Mouse (Mus musculus): ENCODE measurements around the gene Fntb.

Gene Fntb

GRCm38 (mm10) chr12:76765354-76765851 is at the start of gene Fntb, which contains the start of gene Churc1:
Gene Fntb, plus strand, starts transcription at chr12:76765589.
Gene Churc1, plus strand, starts transcription at chr12:76765538.
- peak; percentile 93 to 98 for DNase-seq (ENCODE audit: low spot score in 2 of 2)

GRCm38 (mm10) chr12:76718384-76718783 is 47.0 kb upstream of the Fntb start:
- DNase-seq (ENCODE audit: low spot score in 2 of 2) = peak in 1 of 2 experiments; percentile 5

- peak in 1 of 2 experiments; percentile 3 for DNase-seq (ENCODE audit: low spot score in 2 of 2)
These were observed 44.8 kb upstream of the Fntb start for GRCm38 (mm10) chr12:76720572-76720971.

GRCm38 (mm10) chr12:76722026-76722425 is 43.4 kb upstream of the Fntb start:
- DNase-seq (ENCODE audit: low spot score in 2 of 2) = peak in 1 of 2 experiments; percentile 0

GRCm38 (mm10) chr12:76727955-76728354 is 37.4 kb upstream of the Fntb start:
- peak in 1 of 2 experiments; percentile 2 for DNase-seq (ENCODE audit: low spot score in 2 of 2)

- DNase-seq (ENCODE audit: low spot score in 2 of 2) = no peak
These were observed 14.4 kb upstream of the Fntb start for GRCm38 (mm10) chr12:76750866-76751459.

- DNase-seq (ENCODE audit: low spot score in 2 of 2) = peak in 1 of 2 experiments; percentile 49
These were observed 12.6 kb upstream of the Fntb start for GRCm38 (mm10) chr12:76752652-76753318.

GRCm38 (mm10) chr12:76765901-76766630 is 677 bp downstream of the Fntb start:
- DNase-seq (ENCODE audit: low spot score in 2 of 2) = no peak

GRCm38 (mm10) chr12:76770841-76771500 is 5.6 kb downstream of the Fntb start:
- no peak for DNase-seq (ENCODE audit: low spot score in 2 of 2)

- DNase-seq (ENCODE audit: low spot score in 2 of 2) = no peak
These were observed 6.2 kb downstream of the Fntb start for GRCm38 (mm10) chr12:76771540-76771939.

GRCm38 (mm10) chr12:76774652-76775051 is 9.3 kb downstream of the Fntb start:
- DNase-seq (ENCODE audit: low spot score in 2 of 2) = no peak

- DNase-seq (ENCODE audit: low spot score in 2 of 2) = no peak
These were observed 9.7 kb downstream of the Fntb start for GRCm38 (mm10) chr12:76775132-76775531.

- DNase-seq (ENCODE audit: low spot score in 2 of 2) = no peak
These were observed 11.5 kb downstream of the Fntb start for GRCm38 (mm10) chr12:76776898-76777297.

GRCm38 (mm10) chr12:76777845-76778244 is 12.5 kb downstream of the Fntb start:
- no peak for DNase-seq (ENCODE audit: low spot score in 2 of 2)

GRCm38 (mm10) chr12:76778305-76779083 is 13.1 kb downstream of the Fntb start:
- DNase-seq (ENCODE audit: low spot score in 2 of 2) = no peak

- no peak for DNase-seq (ENCODE audit: low spot score in 2 of 2)
These were observed 14.6 kb downstream of the Fntb start for GRCm38 (mm10) chr12:76779951-76780350.

- no peak for DNase-seq (ENCODE audit: low spot score in 2 of 2)
These were observed 15.5 kb downstream of the Fntb start for GRCm38 (mm10) chr12:76780639-76781468.

- no peak for DNase-seq (ENCODE audit: low spot score in 2 of 2)
These were observed 18.7 kb downstream of the Fntb start for GRCm38 (mm10) chr12:76784056-76784619.

- no peak for DNase-seq (ENCODE audit: low spot score in 2 of 2)
These were observed 25.2 kb downstream of the Fntb start for GRCm38 (mm10) chr12:76790446-76791084.
